Comparison of ENCODE assay signal across 22 mouse cellular contexts in genomic region chr6:14197107-14197506, GRCm38 (mm10).
DNase-seq lines count a peak whose midpoint lies in the region; ATAC-seq and TF ChIP-seq lines count a peak whose summit lies in the region.
"Had no signal": no experiment of that assay in that cellular context is flagged by ENCODE, and none has a peak within 500 bp of the region (broad histone marks: within the 10 kb centered on the region; RNA-seq: fewer than 3 reads in every experiment).

No protein-coding gene starts in this region.

- ATAC-seq in embryonic facial prominence, embryonic 14.5 days (ENCODE audit: low read depth): no peak
- no peak for ATAC-seq in megakaryocyte, adult 5-6 weeks (ENCODE audit: poor library complexity, severe bottlenecking)
- ATAC-seq: activated CD4-positive, CD25-positive, alpha-beta regulatory T cell, adult 4 months; forebrain, embryonic 13.5 days; forebrain, postnatal 0 days; intestine, embryonic 16.5 days; Patski had no signal

- no peak overlapping the region for H3K4me3 ChIP-seq in embryonic facial prominence, embryonic 14.5 days (ENCODE audit: low read depth, low read length)
- no peak overlapping the region for H3K4me3 ChIP-seq in embryonic facial prominence, embryonic 10.5 days
- no peak overlapping the region for H3K4me3 ChIP-seq in cerebellum, adult 2 months (replicated peaks; ENCODE audit: insufficient read depth, low read depth, low read length)
- H3K4me3 ChIP-seq: embryonic facial prominence, embryonic 13.5 days; forebrain, embryonic 13.5 days; heart, embryonic 10.5 days; hindbrain, embryonic 15.5 days had no signal

- no peak overlapping the region for H3K27ac ChIP-seq in embryonic facial prominence, embryonic 14.5 days (replicated peaks; ENCODE audit: low read depth, low read length)
- H3K27ac ChIP-seq in embryonic facial prominence, embryonic 10.5 days (replicated peaks): no peak overlapping the region
- no peak overlapping the region for H3K27ac ChIP-seq in cerebellum, adult 2 months (ENCODE audit: insufficient read depth, low read length)
- H3K27ac ChIP-seq: embryonic facial prominence, embryonic 13.5 days; forebrain, embryonic 13.5 days; heart, embryonic 10.5 days; hindbrain, embryonic 15.5 days had no signal

- no peak overlapping the region for H3K9ac ChIP-seq in embryonic facial prominence, embryonic 14.5 days (ENCODE audit: low read depth, low read length)
- H3K9ac ChIP-seq: embryonic facial prominence, embryonic 13.5 days; forebrain, embryonic 13.5 days; forebrain, postnatal 0 days; hindbrain, embryonic 15.5 days had no signal

- no peaks in the 10 kb centered on the region for H3K27me3 ChIP-seq in embryonic facial prominence, embryonic 14.5 days (replicated peaks; ENCODE audit: control insufficient read depth, insufficient read depth, low read length)
- no peaks in the 10 kb centered on the region for H3K27me3 ChIP-seq in embryonic facial prominence, embryonic 10.5 days (replicated peaks; ENCODE audit: low read depth, poor library complexity, severe bottlenecking)
- H3K27me3 ChIP-seq in cerebellum, adult 2 months (ENCODE audit: control insufficient read depth, insufficient read depth, low read length): no peaks in the 10 kb centered on the region
- H3K27me3 ChIP-seq: CH12.LX; embryonic facial prominence, embryonic 13.5 days; forebrain, embryonic 13.5 days; hindbrain, embryonic 15.5 days; Patski had no signal

- no peaks in the 10 kb centered on the region for H3K9me3 ChIP-seq in embryonic facial prominence, embryonic 14.5 days (ENCODE audit: control insufficient read depth, low read length)
- H3K9me3 ChIP-seq in embryonic facial prominence, embryonic 10.5 days: no peaks in the 10 kb centered on the region
- H3K9me3 ChIP-seq: embryonic facial prominence, embryonic 13.5 days; forebrain, embryonic 13.5 days; heart, embryonic 10.5 days; hindbrain, embryonic 15.5 days had no signal

- H3K36me3 ChIP-seq in embryonic facial prominence, embryonic 14.5 days (ENCODE audit: control insufficient read depth, insufficient read depth, low read length): no peaks in the 10 kb centered on the region
- no peaks in the 10 kb centered on the region for H3K36me3 ChIP-seq in embryonic facial prominence, embryonic 10.5 days (replicated peaks)
- H3K36me3 ChIP-seq: embryonic facial prominence, embryonic 13.5 days; heart, embryonic 10.5 days; hindbrain, embryonic 15.5 days had no signal

- H3K4me2 ChIP-seq in embryonic facial prominence, embryonic 14.5 days (ENCODE audit: low read depth, low read length): no peak overlapping the region
- H3K4me2 ChIP-seq: embryonic facial prominence, embryonic 13.5 days; forebrain, embryonic 13.5 days; hindbrain, embryonic 15.5 days had no signal

- H3K4me1 ChIP-seq in embryonic facial prominence, embryonic 14.5 days (ENCODE audit: control insufficient read depth, insufficient read depth, low read length): no peaks in the 10 kb centered on the region
- H3K4me1 ChIP-seq in embryonic facial prominence, embryonic 10.5 days: no peaks in the 10 kb centered on the region
- H3K4me1 ChIP-seq in cerebellum, adult 2 months (ENCODE audit: control insufficient read depth, insufficient read depth, low read length): no peaks in the 10 kb centered on the region
- H3K4me1 ChIP-seq: embryonic facial prominence, embryonic 13.5 days; forebrain, embryonic 13.5 days; heart, embryonic 10.5 days; hindbrain, embryonic 15.5 days had no signal

- no peak for TF ChIP-seq CTCF in cerebellum, adult 2 months (IDR thresholded peaks at IDR 0.05; ENCODE audit: borderline replicate concordance, insufficient read depth, low read depth, low read length)

- peak; percentile 2 for DNase-seq in embryonic facial prominence, embryonic 14.5 days (ENCODE audit: low spot score)
- no peak for DNase-seq in embryonic facial prominence, embryonic 10.5 days (ENCODE audit: low spot score)
- DNase-seq in ovary, adult 18-20 months (ENCODE audit: low spot score): peak; percentile 32
- DNase-seq in ovary, postnatal 14 days (ENCODE audit: low spot score): no peak
- peak; percentile 9 to 22 for DNase-seq in adrenal gland, adult 18-20 months (ENCODE audit: low spot score in 2 of 2)
- DNase-seq in adrenal gland, postnatal 14 days: peak; percentile 29
- DNase-seq in cerebellum, adult 2 months: no peak
- DNase-seq: cerebellum, adult 18-20 months; cerebellum, postnatal 10 days; forebrain, postnatal 0 days; gastrocnemius, postnatal 14 days; heart, postnatal 36 days; kidney, adult 2 months had no signal

- 65% methylated on average over 3 of the region's 3 CpGs for WGBS in embryonic facial prominence, embryonic 14.5 days
- 61% methylated on average over 3 of the region's 3 CpGs for WGBS in embryonic facial prominence, embryonic 10.5 days
- WGBS in cerebellum, adult 2 months: 53% methylated on average over 3 of the region's 3 CpGs

- no peak for TF ChIP-seq POLR2A in cerebellum, adult 2 months (IDR thresholded peaks at IDR 0.05; ENCODE audit: borderline replicate concordance, insufficient read depth, low read length)

Comparison
In these comparisons a context has a peak if more than half of its experiments do, and no peak if none do; other contexts are left out.
1. DNase-seq: peak in embryonic facial prominence, embryonic 14.5 days (single experiment), ovary, adult 18-20 months (single experiment), adrenal gland, adult 18-20 months (2 of 2) and adrenal gland, postnatal 14 days (single experiment); none in embryonic facial prominence, embryonic 10.5 days (single experiment), ovary, postnatal 14 days (single experiment) and cerebellum, adult 2 months (0 of 2).